Mouse (Mus musculus): ENCODE data around the gene Wfdc16. TPM values are rescaled to one million over a fixed set of nuclear protein-coding genes. Genes with fewer than 3 reads are reported as not detected.
"Not testable (repeated sequence)": the region's sequence is repeated elsewhere in the genome, so short reads cannot be mapped to it uniquely, and the experiment has no call there.

Wfdc16 gene
- polyA plus RNA-seq, 1 experiment from 2014 or later, result not detected

GRCm38 (mm10) chr2:164593494-164593893, 45.1 kb downstream of the Wfdc16 start, which contains the start of gene Eppin:
TSS of gene Eppin (minus strand) at chr2:164593594.
- Histone ChIP-seq H3K4me3 (replicated peaks) (no peak within 1 kb of the TSS), H3K9ac (no peak within 1 kb of the TSS), H3K27ac (replicated peaks) (no peak within 1 kb of the TSS), H3K36me3 (no peaks in the 10 kb centered on the region), H3K4me2 (replicated peaks) (no peak within 1 kb of the TSS), H3K9me3 (replicated peaks) (no peaks in the 10 kb centered on the region), H3K27me3 (no peaks in the 10 kb centered on the region), H3K4me1 (no peaks in the 10 kb centered on the region)
- ATAC-seq (ENCODE audit: insufficient number of reproducible peaks, low FRiP score, low TSS enrichment, low read depth), result no peak
- 85% methylated on average over 4 of the region's 4 CpGs for WGBS

- 5% methylated on average over 4 of the region's 4 CpGs for WGBS
- no peak overlapping the region for H3K9ac ChIP-seq
Observed at GRCm38 (mm10) chr2:164592014-164592413, 46.6 kb downstream of the Wfdc16 start.

GRCm38 (mm10) chr2:164585025-164585725, 53.4 kb downstream of the Wfdc16 start, which contains the start of gene Wfdc6a:
TSS of gene Wfdc6a (minus strand) at chr2:164585447.
- H3K9me3 ChIP-seq (replicated peaks); H3K4me1 ChIP-seq; H3K4me2 ChIP-seq (replicated peaks); ATAC-seq (ENCODE audit: insufficient number of reproducible peaks, low FRiP score, low TSS enrichment, low read depth); H3K9ac ChIP-seq; H3K27me3 ChIP-seq; H3K27ac ChIP-seq (replicated peaks); H3K4me3 ChIP-seq (replicated peaks); H3K36me3 ChIP-seq: not testable (repeated sequence)
- WGBS, result 54% methylated on average over 13 of the region's 13 CpGs

More at GRCm38 (mm10) chr2:164592014-164592413, 46.6 kb downstream of the Wfdc16 start:
- no peak overlapping the region for H3K4me3 ChIP-seq (replicated peaks)
- H3K9me3 ChIP-seq (replicated peaks), result no peaks in the 10 kb centered on the region
- H3K4me1 ChIP-seq, result no peaks in the 10 kb centered on the region
- ATAC-seq (ENCODE audit: insufficient number of reproducible peaks, low FRiP score, low TSS enrichment, low read depth), result no peak
- no peak overlapping the region for H3K27ac ChIP-seq (replicated peaks)
- no peaks in the 10 kb centered on the region for H3K36me3 ChIP-seq
- no peak overlapping the region for H3K4me2 ChIP-seq (replicated peaks)
- no peaks in the 10 kb centered on the region for H3K27me3 ChIP-seq

Other genes with a start within 250 kb of the Wfdc16 start
- 9.9 and 14.5 TPM in 2 replicates for gene Slpi, start 249.7 kb downstream of the Wfdc16 start, polyA plus RNA-seq (2015; fragmentation: Nextera tagmentation; extraction: Ambion mirVana)
- gene Rbpjl, start 235.7 kb downstream of the Wfdc16 start, polyA plus RNA-seq (2015; fragmentation: Nextera tagmentation; extraction: Ambion mirVana), result 0.50 and 0.98 TPM in 2 replicates
- 33.4 and 58.2 TPM in 2 replicates for gene Matn4, start 233.6 kb downstream of the Wfdc16 start, polyA plus RNA-seq (2015; fragmentation: Nextera tagmentation; extraction: Ambion mirVana)
- 113 and 114 TPM in 2 replicates for gene Sdc4, start 194.9 kb downstream of the Wfdc16 start, polyA plus RNA-seq (2015; fragmentation: Nextera tagmentation; extraction: Ambion mirVana)
- gene Sys1, start 181.8 kb downstream of the Wfdc16 start, polyA plus RNA-seq (2015; fragmentation: Nextera tagmentation; extraction: Ambion mirVana), result 66.3 and 67.8 TPM in 2 replicates
- 12.2 and 12.5 TPM in 2 replicates for gene Gm20458, start 177.8 kb downstream of the Wfdc16 start, polyA plus RNA-seq (2015; fragmentation: Nextera tagmentation; extraction: Ambion mirVana)
- not detected in 2 replicates for gene Trp53tg5, start 165.1 kb downstream of the Wfdc16 start, polyA plus RNA-seq (2015; fragmentation: Nextera tagmentation; extraction: Ambion mirVana)
- gene Dbndd2, start 152.7 kb downstream of the Wfdc16 start, polyA plus RNA-seq (2015; fragmentation: Nextera tagmentation; extraction: Ambion mirVana), result 8.4 and 10.3 TPM in 2 replicates
- gene Pigt, start 141.3 kb downstream of the Wfdc16 start, polyA plus RNA-seq (2015; fragmentation: Nextera tagmentation; extraction: Ambion mirVana), result 63.0 and 70.5 TPM in 2 replicates
- gene Wfdc2, start 76.4 kb downstream of the Wfdc16 start, polyA plus RNA-seq (2015; fragmentation: Nextera tagmentation; extraction: Ambion mirVana), result 47.5 and 73.4 TPM in 2 replicates
- not detected in 2 replicates for gene Spint3, start 65.3 kb downstream of the Wfdc16 start, polyA plus RNA-seq (2015; fragmentation: Nextera tagmentation; extraction: Ambion mirVana)
- gene Wfdc6a, start 53.3 kb downstream of the Wfdc16 start, polyA plus RNA-seq (2015; fragmentation: Nextera tagmentation; extraction: Ambion mirVana), result 0.22 and 0.27 TPM in 2 replicates
- gene Eppin, start 45.2 kb downstream of the Wfdc16 start, polyA plus RNA-seq (2015; fragmentation: Nextera tagmentation; extraction: Ambion mirVana), result not detected in 2 replicates
- gene Wfdc6b, start 25.3 kb downstream of the Wfdc16 start, polyA plus RNA-seq (2015; fragmentation: Nextera tagmentation; extraction: Ambion mirVana), result not detected in 2 replicates
- gene Wfdc8, start 25.2 kb downstream of the Wfdc16 start, polyA plus RNA-seq (2015; fragmentation: Nextera tagmentation; extraction: Ambion mirVana), result not detected in 2 replicates
- gene Wfdc10, start 17.2 kb upstream of the Wfdc16 start, polyA plus RNA-seq (2015; fragmentation: Nextera tagmentation; extraction: Ambion mirVana), result 1.5 and 2.8 TPM in 2 replicates
- not detected in 2 replicates for gene Wfdc9, start 17.8 kb upstream of the Wfdc16 start, polyA plus RNA-seq (2015; fragmentation: Nextera tagmentation; extraction: Ambion mirVana)
- gene Wfdc11, start 35.3 kb upstream of the Wfdc16 start, polyA plus RNA-seq (2015; fragmentation: Nextera tagmentation; extraction: Ambion mirVana), result not detected in 2 replicates
- 0.16 and 0.71 TPM in 2 replicates for gene Wfdc13, start 46.3 kb upstream of the Wfdc16 start, polyA plus RNA-seq (2015; fragmentation: Nextera tagmentation; extraction: Ambion mirVana)
- not detected in 2 replicates for gene Spint4, start 59.7 kb upstream of the Wfdc16 start, polyA plus RNA-seq (2015; fragmentation: Nextera tagmentation; extraction: Ambion mirVana)
- not detected in 2 replicates for gene Spint5, start 76.5 kb upstream of the Wfdc16 start, polyA plus RNA-seq (2015; fragmentation: Nextera tagmentation; extraction: Ambion mirVana)
- gene Wfdc3, start 107.1 kb upstream of the Wfdc16 start, polyA plus RNA-seq (2015; fragmentation: Nextera tagmentation; extraction: Ambion mirVana), result 2.2 and 3.2 TPM in 2 replicates
- 66.3 and 67.5 TPM in 2 replicates for gene Dnttip1, start 107.2 kb upstream of the Wfdc16 start, polyA plus RNA-seq (2015; fragmentation: Nextera tagmentation; extraction: Ambion mirVana)
- 297 and 302 TPM in 2 replicates for gene Ube2c, start 131.1 kb upstream of the Wfdc16 start, polyA plus RNA-seq (2015; fragmentation: Nextera tagmentation; extraction: Ambion mirVana)
- gene Tnnc2, start 141.2 kb upstream of the Wfdc16 start, polyA plus RNA-seq (2015; fragmentation: Nextera tagmentation; extraction: Ambion mirVana), result 383 and 528 TPM in 2 replicates
- gene Snx21, start 147.0 kb upstream of the Wfdc16 start, polyA plus RNA-seq (2015; fragmentation: Nextera tagmentation; extraction: Ambion mirVana), result 37.1 and 37.3 TPM in 2 replicates
- 20.7 and 20.9 TPM in 2 replicates for gene Acot8, start 166.1 kb upstream of the Wfdc16 start, polyA plus RNA-seq (2015; fragmentation: Nextera tagmentation; extraction: Ambion mirVana)
- 7.3 and 7.6 TPM in 2 replicates for gene Zswim3, start 166.3 kb upstream of the Wfdc16 start, polyA plus RNA-seq (2015; fragmentation: Nextera tagmentation; extraction: Ambion mirVana)
- gene Zswim1, start 183.9 kb upstream of the Wfdc16 start, polyA plus RNA-seq (2015; fragmentation: Nextera tagmentation; extraction: Ambion mirVana), result 18.2 and 20.1 TPM in 2 replicates
- not detected in 2 replicates for gene Spata25, start 189.7 kb upstream of the Wfdc16 start, polyA plus RNA-seq (2015; fragmentation: Nextera tagmentation; extraction: Ambion mirVana)
- gene Ctsa, start 194.1 kb upstream of the Wfdc16 start, polyA plus RNA-seq (2015; fragmentation: Nextera tagmentation; extraction: Ambion mirVana), result 174 and 175 TPM in 2 replicates
- 8.5 and 9.0 TPM in 2 replicates for gene Neurl2, start 194.7 kb upstream of the Wfdc16 start, polyA plus RNA-seq (2015; fragmentation: Nextera tagmentation; extraction: Ambion mirVana)
- 66.8 and 77.0 TPM in 2 replicates for gene Pltp, start 218.9 kb upstream of the Wfdc16 start, polyA plus RNA-seq (2015; fragmentation: Nextera tagmentation; extraction: Ambion mirVana)
- 65.7 and 74.8 TPM in 2 replicates for gene Pcif1, start 240.5 kb upstream of the Wfdc16 start, polyA plus RNA-seq (2015; fragmentation: Nextera tagmentation; extraction: Ambion mirVana)

Measured in embryonic facial prominence, embryonic 15.5 days (tissue).